Mouse (Mus musculus): ENCODE measurements around the gene Mrpl21.

The Mrpl21 gene

DNA sequence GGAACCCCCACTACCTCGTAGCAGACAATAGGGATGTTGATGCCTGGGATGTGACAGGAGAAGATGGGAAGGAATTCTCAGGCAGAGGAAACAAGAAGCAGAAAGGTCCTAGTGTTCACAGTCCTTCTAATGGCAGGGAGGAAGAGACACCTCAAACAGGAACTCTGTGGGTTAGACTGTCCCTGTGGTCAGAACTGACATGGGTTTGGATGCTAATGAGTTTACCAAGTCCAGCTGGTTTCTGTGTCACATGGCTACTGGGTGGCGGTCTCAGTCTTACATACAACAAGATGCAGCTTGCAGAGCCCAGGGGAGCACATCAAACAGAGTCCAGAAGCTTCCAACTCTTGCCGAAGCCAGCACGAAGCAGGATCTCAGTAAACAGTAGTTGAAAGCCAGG, 21.3 kb downstream of the Mrpl21 start:
- DNase-seq, result no peak

DNA sequence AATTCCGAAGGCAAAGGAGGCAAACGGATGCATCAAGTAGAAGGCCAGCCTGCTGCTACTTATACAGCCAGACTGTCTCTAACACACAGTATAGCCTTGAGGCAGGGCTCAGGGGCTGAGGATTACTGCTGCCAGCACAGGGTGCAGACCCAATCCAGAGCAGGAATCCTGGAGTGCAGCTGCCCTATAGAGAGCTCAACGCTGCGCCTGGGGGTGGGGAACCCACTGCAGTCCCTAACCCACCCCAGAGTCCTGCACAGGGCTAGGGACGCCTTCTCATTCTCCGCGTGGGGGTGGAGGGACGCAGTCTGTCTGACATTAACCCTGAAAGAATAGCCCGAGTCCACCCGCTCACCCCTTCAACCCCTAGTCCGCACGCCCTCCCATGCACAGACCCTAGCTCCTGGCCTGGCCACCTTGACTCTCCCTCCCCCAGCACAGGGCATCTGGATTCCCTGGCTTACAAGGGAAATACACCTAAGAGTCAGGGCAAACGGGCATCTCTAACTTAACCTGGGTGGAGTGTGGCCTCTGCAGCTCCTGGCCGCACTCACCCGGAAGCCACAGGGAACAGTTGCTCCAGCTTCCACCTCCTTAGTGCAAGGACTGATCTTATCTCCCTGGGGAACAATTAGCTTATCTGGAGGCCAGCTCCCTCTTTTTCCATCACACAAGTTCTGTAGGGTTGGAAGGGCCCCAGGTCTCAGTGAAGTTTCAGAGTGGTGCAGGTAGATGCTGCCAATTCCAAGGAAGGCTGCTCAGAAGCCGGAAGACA, 24.7 kb downstream of the Mrpl21 start:
- no peak for DNase-seq

DNA sequence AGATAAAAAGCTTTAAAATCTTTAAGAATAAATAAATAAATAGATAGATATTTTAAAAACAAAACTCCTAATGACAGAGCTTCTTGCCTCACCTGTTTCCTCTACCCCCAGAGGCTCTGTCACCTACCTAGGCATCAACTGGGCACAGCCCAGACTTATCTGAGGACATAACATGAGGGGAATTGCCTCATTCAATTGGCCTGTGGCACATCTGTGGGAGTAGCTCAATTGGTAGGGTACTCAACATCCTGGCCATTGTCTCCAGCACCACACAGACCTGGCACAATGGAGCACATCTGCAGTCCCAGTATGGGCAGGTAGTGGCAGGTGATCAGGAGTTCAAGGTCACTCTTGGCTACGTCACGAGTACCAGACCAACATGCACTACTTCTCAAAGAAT, 36.6 kb downstream of the Mrpl21 start:
- DNase-seq, result no peak

DNA sequence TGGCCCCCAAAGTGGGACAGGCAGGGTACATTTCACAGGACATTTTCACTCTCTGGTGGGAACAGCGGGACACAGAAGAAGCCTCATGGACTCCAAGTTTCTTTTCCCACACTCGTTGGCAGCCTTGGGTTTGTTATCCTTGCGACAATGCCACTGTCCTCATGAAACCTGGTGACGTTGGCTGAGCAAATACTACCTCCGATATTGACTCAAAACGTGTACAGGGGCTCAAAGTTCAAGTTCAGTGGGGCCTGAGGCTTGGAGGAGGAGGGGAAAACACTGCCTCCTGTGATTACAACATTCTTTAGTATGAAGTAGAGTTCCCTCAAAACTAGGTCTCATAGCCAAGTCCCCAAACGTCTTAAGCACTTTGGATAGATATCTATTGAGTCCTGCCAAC, 37.4 kb downstream of the Mrpl21 start:
- DNase-seq, result no peak

DNA sequence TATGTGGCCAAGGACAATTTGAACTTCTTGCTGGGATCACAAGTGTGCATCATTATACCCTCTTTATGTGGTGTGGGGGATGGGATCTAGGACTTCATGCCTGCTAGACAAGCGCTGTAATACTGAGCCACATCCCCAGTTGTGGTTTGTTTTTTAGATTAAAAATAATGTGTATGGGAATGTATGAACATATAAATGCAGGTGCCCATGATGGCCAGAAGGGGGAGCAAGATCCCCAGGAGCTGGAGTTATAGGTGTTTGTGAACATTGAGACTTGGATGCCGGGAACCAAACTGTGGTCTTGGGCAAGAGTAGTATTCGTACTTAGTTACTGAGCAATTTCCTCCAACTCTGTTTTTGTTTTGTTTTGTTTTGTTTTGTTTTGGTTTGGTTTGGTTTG, 38.1 kb downstream of the Mrpl21 start:
- no peak for DNase-seq

DNA sequence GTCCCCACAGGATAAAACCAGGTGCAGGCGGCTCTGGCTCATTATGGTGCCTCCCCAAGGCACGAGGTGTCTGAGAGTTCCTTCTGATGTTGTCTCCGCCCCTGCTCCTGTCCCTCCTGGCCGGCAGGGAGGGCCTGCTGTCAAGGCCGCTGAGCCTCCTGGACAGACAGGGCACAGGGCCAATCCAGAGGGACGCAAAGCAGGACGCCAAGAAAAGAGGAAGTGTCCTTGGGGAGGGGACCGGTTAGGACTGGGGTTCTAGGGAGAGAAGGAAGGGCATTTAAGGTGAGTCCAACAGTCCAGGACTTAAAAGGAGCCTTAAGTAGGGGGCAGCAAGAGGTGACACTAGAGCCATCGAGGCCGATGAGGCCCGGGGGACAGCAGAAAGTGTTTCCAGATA, 38.9 kb downstream of the Mrpl21 start:
- no peak for DNase-seq

DNA sequence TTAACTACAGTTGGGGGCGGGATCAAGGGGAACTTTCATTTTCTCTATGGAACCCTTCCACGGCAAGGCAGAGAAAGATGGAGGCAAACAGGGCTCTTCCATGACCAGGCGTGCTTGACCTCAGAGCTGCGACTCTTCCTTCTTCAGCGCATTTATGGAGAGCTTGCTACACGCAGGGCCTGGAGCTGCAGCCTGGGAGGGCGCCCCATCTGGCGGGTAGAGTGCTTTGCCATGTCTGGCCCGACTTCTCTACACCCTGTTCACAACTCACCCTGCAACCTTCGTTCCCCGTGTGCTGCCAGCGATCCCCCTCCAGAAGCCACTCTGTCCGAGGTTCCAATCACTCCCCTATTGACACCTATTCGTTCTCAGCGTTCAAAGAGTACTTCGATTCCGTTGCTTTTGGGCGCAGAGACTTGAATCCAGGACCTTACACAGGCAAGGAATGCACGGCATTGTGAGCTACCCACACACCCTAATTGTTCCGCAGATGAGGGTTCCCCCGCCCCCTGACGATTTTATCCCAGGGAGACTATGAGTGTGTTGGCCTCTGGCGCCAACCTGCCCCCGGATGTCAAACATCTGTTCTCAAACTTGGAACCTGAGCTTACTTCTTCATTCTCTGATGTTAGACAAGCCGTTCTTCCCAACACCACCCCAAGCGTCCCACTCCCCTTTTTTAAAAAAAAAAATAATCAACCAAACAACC, 39.7 kb downstream of the Mrpl21 start, which contains the start of gene Cpt1a:
Gene Cpt1a, plus strand, starts transcription at position 74 of the 709 bp plus-strand sequence.
- no peak for DNase-seq

DNA sequence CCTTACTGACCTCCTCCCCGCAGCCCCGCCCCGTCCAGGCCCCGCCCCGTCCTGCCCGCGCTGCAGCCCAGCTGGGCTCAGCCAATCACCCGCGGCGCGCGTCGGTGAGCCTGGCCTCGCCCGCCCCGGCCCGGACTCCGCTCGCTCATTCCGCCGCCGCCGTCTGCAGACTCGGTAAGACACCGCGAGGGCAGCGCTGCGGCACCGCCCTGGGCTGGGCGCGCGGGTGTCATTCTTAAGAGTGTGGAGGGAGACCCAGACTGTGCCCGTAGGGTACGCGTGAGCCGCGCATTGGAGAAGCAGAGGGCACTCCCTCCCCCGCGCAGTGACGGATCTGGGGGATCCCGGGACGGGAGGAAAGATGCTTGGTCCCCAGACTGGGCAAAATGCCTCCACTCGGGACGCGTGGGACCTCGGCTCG, 40.5 kb downstream of the Mrpl21 start:
- DNase-seq, result peak; percentile 26

DNA sequence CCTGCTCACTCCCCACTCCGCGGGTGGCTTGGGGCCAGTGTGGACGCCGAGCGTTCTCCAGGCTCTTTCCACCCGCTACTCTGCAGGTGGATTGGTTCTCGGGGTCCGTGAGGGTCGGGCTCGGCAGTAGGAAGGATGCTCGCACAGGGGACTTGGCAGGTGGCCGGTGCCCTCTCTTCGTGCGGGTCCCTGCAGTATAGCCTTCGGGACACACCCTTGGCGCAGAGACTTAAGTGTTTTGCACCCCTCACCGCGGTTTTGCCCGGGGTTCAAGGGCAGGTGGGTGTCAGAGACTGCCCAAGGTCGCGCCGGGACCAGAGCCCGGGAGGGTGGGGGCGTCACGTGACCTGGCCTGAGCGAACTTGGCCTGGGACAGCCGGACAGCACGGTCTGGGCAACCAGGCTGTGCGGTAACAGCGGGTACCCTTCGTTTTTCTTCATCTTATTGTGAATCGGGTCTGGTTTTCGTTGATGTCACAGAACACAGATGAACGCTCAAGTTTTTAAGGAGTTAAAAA, 41.1 kb downstream of the Mrpl21 start:
- peak; percentile 36 for DNase-seq

DNA sequence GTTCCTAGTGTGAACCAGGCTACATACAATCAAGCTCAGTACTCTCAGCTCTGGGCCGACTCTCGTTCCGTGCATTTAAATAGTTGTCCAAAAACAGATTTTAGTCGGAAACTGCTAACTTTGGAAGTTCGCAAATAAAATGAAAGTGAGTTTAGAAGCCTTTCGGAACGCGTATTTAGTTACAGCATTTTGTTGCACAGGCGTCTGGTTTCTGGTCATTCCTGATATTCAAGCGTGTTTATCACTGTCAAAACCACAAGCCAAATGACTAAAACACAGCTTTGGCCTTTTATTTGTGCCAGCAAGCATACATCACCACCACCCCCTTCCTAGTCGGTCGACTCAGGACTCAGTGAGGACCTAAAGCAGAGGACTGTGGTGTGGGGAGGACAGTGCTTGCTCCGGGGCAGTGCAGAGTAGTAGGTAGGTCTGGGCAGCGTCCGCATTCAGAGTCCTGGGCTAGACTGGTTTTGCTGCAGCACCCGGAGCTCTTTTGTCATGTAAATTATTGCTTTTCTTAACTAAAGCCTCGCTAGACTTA, 41.6 kb downstream of the Mrpl21 start:
- no peak for DNase-seq

DNA sequence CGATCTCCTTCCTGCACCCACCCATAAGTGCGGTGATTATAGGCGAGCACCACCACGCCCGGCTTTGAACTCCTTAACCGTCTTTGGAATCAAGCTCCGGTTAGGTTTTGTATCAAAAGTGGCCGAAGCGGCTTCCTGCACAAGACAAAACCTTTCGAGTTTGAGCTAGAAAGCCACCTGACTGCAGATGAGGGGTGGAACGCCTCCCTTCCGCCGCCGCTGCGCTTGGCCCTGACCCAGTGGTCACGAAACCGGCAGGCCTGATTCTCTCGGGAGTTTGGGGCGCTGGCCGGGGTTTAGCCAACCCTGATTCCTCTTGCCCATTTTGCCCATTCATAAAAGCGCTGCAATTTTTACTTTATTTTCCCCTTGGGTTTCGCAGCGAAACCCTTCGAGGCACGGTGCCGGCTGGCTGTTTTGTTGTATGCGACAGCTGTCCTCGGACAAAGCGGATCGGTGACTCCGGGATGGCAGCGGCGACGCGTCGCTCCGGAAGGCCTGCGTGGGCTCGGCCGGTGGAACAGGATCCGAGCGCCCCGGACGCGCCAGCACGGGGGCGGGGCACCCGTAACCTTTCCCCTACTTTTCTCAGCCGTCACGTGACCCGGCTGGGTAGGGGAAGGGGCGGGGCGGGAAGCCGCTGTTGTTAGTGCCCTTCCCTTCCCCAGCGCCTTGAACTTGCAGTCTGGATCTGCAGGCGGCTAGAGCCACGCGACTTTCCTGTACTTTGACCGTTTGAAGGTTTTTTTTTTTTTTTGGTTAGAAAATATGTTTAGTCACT, 42.4 kb downstream of the Mrpl21 start:
- peak; percentile 54 for DNase-seq

DNA sequence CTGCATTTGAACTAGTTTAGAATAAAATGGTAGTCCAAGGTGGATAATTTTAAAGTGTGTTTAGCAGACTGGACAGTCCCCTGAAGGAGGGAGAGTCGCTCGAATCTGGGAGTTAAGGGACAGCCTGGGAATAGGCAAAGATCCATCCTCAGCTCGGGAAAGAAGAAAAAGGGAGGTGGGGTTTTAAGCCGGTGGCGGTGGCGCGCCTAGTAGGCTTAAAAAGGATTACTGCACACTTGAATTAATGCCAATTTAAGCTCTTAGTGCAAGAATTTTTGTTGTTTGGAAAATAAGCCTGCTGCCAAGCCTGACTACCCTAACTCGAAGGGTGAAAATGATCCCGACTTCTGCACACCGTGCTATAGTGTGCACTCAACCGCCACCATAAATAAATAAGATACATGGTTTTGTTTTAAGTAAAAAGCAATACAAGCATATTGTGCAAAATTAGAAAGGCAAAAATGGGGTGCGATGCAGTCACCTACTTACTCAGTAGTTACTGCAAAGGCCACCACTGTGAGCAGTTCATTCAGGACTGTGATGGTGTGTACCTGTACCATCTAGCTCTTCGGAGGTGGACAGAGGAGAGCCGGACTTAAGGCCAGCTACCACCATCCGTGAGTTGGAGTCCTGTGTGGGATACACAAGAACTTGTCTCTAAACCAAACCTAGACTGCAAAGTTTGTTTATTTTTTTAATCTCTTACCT, 43.2 kb downstream of the Mrpl21 start:
- no peak for DNase-seq

DNA sequence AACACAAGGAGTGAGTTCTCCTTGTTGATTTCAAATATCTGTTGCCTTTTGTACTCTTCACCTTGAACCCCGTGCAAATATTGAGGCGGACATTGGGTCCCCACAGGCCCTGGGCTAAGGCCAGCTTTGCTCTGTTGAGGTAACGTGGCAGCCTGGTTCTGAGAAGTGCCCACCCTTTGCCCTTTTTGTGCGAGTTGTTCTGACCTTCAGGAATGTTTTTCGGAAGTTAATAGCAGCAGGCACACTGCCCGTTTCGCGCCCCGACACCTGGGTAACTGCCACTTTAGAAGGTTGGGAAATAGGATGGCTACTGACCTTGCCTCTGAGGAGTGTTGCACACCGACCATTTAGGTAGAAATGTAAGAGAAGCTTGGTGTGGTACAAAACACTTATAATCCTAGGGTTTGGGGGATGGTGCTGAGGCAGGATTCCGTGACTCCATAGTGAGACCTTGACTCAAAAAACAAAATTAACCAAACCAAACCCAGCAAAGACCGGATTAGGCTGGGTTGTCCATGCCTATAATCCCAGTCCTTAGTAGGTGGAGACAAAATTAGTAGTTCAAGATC, 43.9 kb downstream of the Mrpl21 start:
- DNase-seq, result no peak

DNA sequence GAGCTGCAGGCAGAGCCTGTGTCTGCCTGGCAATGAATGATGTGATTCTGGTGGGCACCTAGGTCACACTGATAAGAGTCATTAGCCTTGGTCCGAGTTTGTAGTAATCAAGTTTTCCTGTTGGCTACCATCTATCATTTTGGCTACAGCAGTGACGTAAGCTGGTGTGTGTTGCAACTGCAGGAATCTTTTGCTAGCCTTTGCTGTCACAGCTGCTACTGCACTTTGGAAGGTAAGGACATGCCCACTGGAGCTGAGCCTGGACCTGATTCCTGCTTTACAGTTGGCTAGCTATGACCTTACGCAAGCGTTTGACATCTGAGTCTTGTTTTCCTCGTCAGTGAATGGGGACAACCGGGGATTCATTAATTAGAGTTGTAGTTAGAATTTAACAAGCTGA, 50.5 kb downstream of the Mrpl21 start:
- no peak for DNase-seq

DNA sequence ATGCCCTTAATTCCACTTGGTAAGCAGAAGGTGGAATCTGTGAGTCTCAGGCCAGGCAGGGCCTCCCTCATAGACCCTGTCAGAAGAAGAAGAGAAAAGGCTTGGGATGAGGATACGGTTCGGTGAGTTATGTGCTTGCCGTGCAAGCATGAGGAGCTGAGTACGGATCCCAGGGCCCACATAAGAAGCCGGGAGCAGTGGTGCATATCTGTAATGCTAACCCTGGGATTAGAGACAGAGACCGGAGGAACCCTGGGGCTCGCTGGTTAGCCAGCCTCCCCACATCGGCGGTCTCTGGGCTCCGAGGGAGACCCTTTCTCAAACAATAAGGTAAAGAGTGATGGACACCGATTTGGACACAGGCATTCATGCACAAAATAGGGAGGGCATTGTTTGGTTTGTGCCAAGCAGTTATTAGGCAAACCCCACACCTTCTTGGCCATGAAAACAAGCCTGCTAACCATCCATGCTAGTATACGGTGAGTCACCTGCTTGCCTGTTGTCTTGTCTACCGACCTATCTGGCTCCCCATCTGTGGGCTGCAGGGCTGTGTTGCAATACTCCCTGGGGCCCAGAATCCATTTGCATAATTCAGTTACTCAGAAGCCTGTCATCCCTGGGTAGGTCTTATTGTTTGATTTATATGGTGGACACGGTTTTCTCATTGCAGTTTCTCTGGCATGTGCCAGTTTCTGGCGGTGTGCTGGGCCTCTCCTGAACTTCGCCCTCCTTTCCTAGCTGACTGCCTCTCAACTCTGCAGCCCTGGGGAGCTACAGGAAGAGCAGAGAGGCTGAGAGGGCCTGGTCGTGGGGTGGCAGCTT, 51.2 kb downstream of the Mrpl21 start:
- DNase-seq, result no peak

DNA sequence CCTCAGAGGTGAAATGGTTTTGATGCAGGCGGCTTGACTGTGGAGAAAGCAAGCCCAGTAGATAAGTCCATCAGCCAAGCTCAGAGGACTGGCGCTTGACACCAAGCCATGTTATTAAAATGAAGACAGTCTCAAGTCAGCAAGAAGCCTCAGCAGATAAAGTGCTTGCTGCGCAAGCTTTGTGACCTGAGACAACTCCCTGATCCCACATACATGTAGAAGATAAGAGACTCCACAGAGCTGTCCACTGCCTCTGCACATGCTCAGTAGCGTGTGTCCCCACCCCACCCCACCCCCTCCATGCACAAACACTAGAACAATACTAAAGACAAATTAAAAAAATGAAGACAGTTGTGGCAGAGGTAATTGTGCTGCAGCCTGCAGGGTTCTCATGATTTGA, 51.8 kb downstream of the Mrpl21 start:
- no peak for DNase-seq

DNA sequence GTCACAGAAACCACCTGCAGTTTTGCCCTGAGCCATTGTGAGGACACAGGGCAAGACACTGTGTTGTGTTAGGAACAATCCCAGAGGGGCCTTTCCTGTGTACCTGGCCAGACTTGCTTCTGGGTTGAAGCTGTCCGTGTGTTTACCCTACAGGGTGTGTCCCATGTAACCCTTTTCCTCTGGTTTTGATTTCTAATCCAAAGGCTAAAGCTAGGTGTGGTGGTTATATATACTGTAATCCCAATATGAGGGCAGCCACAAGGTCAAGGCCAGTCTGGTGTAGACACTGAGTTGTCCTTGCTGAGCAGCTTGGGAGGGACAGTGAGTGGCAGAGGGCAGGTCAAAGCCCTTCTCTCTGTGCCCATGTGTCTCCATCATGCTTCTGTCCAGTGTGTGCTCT, 53.2 kb downstream of the Mrpl21 start:
- no peak for DNase-seq

DNA sequence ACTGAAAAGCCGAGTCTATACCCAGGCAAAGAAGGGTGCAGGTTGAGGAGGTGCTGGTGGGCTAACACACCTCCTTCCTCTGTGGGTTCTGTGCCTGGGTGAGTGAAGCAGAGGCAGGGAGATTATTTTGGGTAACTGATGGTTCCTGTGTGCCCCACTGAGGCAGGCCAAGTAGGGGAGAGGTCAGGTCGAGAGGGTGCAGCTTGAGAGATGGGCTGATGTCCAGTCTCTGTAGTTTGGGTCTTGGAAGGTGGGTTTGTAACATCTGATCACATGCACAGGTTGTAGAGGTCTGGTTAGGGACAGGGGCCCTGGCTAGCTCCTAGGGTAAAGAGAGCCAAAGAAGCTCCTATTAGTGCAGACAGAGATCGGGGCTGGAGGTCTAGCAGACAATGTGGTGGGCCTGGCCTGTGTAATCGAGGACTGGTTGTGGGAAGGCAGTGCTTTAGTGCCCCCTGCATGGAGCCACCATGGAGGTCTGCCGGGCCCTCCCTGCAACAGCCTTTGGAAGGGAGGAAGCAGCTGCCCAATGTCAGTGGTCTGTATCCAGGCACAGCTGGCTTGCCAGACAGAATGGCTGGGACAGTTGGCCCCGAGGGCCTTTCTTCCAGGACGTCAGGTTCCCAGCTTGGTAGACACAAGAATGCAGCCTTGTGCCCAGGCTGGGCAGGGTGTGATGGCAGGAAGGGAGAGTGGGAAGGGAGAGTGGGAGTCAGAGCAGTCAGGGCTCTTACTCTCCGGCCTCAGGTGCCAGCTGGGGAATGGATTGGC, 54.0 kb downstream of the Mrpl21 start:
- no peak for DNase-seq

DNA sequence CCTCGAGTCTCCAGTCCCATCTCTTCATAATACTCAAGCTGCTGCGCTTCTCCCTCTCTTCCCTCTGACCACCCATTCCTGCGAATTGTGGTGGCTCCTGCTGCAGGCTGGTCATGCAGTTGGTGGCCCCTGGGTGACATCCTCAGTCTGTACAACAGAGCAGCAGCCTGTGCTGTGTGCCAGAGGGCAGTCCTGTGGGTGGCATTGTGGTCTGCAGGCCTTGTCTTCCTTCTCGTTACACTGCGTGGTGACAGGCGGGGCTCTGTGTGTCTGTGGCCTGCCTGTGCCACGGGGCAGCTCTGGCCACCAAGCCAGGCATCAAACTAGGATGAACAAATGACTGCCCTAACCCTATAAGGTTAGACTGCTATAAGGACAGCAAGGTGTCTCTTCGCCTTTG, 56.5 kb downstream of the Mrpl21 start:
- no peak for DNase-seq

DNA sequence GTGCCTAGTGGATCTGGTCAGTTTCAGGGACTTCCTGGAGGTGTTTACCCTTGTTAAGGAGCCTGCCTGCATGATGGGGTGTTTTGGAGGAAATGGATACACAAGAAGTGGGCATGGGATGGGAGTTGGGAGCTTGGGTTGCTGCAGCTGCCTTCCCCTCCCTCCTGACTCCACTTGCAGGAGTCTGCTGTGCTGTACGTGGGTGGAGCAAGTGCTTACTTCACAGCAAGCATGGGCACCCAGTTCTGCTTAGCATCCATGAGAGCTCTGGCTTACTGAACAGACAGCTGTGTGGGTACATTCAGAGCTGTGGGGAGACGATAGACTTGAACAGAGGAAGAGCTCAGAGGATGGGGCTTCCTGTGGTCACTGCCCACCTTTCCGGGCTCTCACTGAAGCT, 58.3 kb downstream of the Mrpl21 start:
- DNase-seq, result no peak
